Mouse (Mus musculus) liver, postnatal 0 days (tissue): ENCODE data around the gene Cebpe.

Experiments used
- CTCF ChIP-seq: sonication (generic); IDR thresholded peaks from 2 replicates; pipeline ENCODE4 v1.5.1; 2016; ENCODE audit warnings: antibody characterized with exemption, low read depth
- EP300 ChIP-seq: IDR thresholded peaks from 2 replicates; pipeline ENCODE4 v1.6.1; 2016; ENCODE audit warnings: antibody characterized with exemption, low read depth, mild to moderate bottlenecking

DNA sequence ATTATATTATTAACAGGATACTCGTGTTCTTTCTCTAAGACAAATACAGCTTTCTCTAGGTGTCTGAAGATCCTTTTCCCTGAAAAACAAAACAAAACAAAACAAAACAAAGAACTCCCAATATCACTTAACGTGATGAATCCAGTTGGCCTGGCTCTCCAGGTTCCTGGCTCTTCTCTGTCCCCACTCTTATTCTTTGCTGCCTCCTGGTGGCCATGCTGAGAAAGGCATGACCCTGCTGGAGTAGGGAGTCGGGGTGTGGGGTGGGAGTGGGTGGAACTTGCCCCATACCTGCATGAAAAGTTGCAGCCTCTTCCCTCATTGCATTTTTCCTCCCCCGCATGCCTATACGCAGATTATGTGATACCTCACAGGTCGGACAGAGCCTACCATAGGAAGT, 10.7 kb downstream of the Cebpe start:
- TF ChIP-seq CTCF, result peak; percentile 98
- TF ChIP-seq EP300, result no peak
